Mouse (Mus musculus): ENCODE measurements at regions not wholly inside any gene's neighbourhood (a gene's known extent, or its start where the extent isn't known, plus 50 kb on each side); places are given as distances from the start of the nearest gene placed in this dataset.

DNA sequence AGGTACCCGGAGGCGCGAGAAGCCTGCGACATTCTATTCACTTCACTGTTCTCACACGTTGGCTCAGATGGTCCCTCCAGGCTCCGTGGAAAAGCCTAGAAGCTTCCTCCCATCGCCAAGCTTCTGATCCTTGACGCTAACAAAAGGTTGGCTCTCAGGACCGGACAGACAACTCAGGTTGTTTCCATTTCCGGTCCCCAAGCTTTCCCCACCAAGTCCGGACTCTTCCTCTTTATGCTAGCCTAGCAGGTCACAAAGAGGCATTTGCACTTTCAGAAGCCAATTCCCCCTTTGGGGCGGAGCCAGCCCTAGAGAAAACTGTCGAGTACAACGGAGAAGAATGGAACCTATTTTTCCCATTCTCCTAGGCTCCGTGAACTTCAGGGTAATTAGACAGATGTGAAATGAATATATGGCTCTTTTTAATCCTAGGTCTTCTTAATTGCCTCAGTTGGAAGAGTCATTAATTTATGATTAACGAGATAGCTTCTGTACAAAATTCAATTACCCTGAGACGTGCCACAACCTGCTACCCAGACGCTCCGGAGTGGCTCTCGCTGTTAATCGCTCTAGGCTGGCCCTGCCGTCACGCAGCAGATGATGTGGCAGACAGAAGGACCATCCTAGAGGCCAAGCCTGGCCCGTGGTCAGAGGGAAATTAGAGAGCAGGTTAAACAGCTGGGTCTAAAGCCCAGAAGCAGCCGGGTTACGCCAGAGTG, 207.6 kb downstream of the Xxylt1 start:
- no peak for DNase-seq (ENCODE audit: low spot score)

DNA sequence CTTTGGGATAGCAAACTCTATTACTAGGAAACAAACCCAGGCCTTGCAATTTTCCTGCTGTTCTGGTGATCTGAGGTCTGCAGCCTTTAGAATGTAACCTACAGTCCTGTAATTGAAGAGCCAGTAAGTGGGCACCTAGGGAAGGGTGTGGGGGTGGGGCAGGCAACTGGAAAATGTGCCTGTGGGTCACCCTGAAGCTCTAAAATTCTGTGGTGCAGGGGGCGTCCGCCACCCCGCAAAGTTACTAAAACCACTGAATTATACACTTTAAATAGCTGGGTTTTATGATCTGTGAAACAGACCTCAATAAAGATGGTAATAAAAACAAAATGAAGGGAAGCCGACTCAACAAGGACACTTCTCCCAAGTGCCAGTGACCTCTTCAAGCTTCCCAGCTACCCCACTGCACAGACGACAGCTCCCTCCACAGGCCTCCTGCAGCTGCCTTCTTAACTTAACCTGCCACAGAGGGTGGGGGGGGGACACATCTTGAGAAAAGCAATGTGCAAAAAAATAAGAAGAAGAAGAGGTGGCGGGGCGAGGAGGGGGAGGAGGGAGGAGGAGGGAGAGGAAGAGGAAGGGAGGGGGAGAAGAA, 205.9 kb downstream of the Xxylt1 start:
- DNase-seq (ENCODE audit: low spot score) = no peak

DNA sequence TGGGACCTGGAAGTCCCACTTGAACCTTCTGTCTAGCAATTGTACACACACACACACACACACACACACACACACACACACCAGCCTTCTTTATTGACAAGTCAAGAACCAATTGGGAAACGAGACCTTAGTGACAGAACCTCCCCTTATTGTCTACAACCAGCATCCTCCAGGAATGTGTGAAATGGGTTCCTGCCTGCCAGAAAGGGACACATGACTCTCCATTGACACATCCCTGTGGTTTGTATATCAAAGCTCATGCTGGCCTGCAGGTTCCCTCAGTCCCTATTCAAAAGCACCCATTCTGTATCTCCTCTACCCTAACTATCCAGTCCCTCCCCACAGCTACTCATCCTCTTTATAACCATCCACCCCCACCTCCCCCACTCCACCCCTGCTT, 202.4 kb downstream of the Xxylt1 start:
- no peak for DNase-seq (ENCODE audit: low spot score)

DNA sequence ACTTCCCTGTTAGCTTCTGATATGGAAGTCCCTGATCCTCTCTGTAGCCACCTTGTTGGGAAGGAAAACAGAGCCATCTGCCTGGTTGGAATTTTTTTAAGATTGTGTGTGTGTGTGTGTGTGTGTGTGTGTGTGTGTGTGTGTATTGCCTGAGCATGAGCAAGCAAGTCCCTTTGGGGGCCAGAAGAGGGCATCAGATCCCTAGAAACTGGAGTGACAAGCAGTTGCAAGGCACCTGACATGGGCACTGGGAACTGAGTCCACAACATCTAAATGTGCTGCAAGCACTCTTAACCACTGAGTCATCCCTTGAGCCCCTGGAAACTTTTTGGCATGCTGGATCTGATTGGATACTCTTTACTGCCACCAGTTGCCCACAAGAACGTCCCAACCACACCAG, 201.4 kb downstream of the Xxylt1 start:
- DNase-seq (ENCODE audit: low spot score) = no peak

DNA sequence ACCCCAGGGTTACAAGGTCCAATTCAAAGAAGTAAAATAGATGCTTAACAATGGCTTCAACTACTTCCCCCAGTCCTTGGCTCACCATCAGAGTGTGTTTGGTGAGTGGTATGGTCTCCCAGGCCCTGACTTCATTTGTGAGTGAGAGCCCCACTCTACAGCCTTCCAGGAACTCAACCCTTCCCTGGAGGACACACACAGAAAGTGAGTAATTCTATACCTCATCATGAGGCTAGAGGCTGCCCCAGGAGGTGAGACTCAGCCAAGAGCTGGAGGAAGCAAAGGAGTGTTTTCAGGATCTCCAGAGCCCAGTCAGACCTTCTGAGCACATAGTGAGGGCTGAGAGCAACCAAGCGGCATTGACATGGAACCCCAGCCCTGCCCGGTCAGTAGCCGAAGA, 200.6 kb downstream of the Xxylt1 start:
- no peak for DNase-seq (ENCODE audit: low spot score)

DNA sequence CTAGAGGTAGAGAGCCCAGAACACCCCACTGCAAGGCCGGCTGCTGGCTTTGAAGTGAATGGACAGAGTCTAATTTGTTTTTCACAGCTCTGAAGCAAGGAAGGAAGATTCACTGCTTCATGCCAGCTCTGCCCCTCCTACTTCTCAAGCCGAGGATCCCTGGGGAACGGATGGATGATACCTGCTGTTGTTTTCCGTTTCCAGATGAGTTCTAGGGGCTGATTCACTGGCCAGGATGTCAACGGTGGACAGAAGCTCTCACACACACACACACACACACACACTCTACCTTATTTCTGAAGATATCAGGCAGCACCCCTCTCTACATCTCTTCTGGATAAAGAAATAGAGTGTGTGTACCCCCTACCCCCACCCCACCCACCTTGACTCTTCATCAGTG, 200.0 kb downstream of the Xxylt1 start:
- DNase-seq (ENCODE audit: low spot score) = no peak

DNA sequence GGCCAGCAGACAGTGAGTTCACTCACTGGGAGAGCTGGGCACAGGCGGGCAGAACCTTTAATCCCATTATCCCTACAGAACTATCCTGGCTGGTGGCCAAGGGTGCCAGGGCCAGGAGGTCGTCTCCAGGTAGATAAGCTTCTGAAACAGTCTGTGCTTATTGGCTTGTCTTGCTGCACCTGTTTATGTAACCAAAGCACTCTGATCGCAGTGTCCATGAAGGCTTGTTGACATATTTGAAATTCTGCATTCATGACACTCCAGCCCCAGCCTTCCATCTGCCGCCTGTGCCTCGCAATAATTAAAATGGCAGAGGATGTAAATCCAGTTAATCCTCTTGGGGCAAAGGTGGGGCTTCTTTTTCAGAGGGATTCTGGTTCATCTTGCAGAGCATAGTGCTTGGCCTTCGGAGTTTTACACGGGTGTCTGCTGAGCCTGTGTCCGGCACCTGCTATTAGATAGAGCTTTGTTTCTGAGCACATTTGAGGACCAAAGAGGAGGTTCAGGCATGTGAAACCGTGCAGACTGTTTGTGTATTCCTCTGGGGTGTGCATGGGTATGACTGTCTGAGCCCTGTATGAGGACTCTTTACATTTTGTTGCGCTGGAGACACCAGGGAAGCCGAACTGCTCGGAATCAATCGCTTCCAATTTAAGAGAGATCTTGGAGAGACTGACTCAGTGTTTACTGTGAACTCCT, 197.6 kb downstream of the Xxylt1 start:
- no peak for DNase-seq (ENCODE audit: low spot score)

DNA sequence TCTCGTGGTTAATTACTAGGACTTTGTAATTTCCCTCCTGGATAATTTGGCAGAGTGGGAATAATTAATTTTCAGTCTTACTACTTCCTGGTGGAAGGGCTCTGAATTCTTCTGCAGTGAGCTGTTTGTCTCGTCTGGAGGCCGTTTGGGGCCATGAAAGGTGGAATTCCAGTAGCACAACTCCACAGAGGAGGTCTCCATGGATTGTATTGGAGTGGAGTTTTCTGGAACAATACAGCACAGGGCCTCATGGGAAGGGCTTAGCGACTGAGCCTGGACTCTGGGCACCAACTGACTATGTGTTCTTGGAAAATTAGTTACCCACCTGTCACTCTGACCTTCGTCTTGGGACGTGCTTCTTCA, 197.1 kb downstream of the Xxylt1 start:
- DNase-seq (ENCODE audit: low spot score) = no peak

DNA sequence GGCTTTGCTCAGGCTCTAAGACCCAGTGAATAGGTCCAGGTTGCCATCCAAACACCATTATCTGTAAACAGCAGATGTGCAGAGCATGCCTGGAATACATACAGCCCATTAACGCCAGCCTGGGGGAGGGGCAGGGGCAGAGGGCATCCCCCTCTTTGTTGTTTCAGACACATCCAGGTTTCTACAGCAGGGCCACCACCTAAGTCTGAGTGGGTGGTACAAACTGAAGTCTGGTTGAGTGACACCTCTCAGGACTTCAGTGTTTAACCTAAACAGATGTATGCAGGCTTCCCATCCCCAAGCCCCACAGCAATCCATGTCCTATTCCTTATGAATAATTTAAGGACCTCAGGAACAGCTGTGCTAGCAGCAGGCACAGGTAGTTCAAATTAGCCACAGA, 194.2 kb downstream of the Xxylt1 start:
- DNase-seq (ENCODE audit: low spot score) = no peak

DNA sequence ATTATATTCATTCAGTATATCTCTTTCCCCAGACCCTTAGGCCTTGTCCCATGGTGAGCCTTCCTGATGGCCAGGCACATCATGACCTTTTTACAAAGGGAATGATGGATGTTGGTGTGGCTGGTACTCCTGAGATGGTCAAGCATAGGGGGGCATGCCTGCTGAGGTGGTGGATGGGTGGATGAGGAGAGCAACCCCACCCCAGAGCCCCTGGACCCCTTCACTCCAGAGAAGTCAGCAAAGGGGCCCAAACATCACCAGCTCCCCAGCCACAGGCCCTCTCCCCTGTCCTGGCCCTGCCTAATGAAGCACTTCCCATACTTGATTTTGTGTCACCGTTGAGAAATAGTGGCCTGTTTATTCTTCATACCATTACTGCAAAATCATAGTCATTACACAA, 193.7 kb downstream of the Xxylt1 start:
- no peak for DNase-seq (ENCODE audit: low spot score)

DNA sequence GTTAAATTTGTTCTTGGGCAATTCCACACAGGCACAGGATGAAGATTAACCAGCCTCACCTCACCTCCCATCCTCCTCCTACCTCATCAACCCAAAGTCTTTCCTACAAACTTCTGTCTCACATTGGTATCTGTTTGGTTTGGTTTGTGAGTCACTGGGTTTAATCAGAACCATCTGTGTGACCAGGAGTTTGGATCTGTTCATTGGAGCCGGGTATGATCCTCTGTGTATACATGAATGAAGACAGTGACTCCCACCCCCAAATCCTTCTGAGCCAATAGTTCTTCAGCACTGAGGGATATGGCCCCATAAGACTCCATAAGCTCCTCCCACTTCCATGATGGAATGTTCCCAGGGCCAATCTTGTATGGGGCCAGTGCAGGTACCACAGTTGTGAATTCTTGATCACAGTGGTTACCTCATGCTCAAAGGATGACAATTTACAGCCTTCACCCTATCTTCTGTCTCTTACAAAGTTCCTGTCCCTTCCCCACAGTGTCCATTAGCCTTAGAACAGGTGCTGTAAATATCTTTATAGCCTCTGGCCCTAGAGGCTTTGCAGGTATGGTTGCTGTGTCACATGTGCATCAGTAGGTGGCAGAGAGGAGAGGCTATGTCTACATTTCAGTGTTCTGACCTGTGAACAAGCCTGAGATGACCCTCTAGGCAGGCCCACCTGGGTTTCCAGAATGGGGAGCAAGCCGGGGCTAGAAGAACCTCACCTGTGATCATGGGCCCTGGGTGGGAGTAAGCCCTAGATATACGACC, 192.5 kb downstream of the Xxylt1 start:
- no peak for DNase-seq (ENCODE audit: low spot score)

DNA sequence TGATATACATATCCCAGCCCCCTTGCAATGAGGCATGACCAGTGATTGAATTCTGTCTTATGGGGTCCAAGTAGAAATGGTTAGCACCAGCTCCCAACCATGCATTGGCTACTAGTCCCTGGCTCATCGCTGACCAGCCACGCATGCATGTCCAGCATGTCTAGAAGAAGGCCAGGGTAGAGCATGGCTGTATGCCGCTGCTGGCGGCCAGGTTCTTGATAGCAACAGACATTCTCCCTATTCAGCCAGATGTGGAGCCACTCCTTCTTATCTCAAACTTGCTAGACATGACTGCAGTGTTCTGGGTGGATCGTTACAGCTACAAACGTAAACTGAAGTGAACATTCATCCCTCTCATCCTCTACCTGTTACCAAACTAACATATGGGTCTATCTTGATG, 188.6 kb downstream of the Xxylt1 start:
- DNase-seq (ENCODE audit: low spot score) = no peak

DNA sequence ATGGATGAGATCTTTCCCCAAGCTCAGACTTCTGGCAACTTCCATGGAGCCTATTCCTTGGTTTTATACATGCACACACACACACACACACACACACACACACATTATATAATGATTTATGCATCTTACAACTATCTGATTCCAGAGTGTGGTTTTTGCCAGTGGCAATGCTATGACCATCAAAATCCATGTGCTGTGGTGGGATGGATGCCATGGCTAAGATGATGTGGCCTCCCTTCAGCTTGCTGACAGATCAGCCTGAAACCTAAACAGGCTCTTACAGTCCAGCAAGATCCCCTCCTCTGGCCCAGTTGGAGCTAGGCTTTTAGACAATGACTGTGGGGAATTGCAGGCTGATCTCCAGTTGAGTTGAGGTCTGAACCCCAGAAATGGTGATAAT, 187.1 kb downstream of the Xxylt1 start:
- DNase-seq (ENCODE audit: low spot score) = no peak

DNA sequence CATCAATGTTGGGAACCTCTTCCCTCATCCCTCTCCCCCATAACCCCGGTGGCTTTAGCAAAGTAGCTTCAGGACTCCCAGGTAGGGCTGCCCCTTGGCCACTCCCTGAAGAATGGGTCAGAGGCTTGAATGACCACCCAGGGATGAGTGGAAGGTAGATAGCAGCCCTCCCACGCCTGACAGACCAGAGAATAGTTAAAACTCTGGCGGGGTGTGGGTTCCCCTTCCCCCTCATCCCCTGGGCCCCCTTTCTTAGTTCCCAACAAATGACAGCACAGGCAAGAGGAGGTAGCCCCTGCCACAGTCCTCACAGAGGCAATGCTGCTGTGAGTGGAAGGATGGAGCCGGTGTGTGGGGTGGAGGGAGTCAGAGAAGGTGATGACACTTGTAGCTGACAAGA, 186.2 kb downstream of the Xxylt1 start:
- DNase-seq (ENCODE audit: low spot score) = no peak

DNA sequence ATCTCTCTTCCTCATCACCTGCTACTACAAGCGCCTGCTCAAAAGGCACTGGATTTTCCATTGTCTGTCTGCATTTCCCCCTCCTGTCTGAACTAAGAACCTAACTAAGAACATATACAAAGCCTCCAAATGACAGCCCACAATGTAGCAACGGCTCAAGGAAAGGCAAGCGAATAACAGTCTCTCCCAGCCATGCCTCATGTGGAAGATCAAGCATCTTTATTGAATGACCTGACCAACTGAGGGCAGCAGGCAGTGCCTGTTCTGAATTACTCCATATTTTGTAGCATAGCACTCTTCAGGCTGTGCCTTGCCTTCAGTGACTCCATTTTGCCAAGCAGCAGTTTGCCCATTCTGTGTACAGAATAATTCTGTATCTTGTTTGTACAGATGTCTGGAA, 183.9 kb downstream of the Xxylt1 start:
- no peak for DNase-seq (ENCODE audit: low spot score)

DNA sequence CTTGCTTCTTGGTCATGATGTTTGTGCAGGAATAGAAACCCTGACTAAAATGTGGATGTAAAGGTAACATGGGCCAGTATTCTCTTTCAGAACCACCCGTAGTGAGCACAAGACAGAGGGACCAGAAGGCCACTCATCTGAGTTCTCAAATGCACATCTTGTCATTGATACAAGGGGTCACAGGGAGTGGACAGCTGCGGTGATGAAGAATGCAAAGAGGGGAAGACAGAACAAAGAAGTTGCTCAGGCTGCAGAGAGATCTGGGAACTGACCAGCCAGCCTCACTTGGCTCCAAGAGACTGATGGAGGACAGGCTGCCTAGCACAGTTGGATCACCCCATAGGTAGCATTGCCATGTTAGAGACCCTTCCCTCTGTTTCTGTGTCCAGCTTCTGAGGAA, 181.1 kb downstream of the Xxylt1 start:
- DNase-seq (ENCODE audit: low spot score) = no peak

DNA sequence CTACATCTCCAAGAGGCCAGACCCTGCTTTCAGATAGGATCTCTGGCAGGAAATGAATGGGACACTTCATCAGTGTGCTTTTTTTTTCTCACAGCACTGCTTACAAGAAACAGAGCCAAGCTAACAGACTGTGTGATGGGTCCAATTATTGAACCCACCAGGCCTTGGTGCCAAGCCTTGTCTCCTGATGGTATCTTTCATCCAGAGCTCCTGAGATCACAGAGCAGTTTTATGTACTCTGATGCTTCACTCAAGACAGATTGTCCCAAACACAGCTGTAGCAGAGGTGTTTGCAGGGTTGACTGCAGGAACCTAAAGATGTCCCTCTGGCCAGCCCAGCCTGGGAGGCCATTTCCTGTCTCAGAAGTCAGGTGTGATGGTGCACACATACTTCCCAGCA, 179.9 kb downstream of the Xxylt1 start:
- no peak for DNase-seq (ENCODE audit: low spot score)

Data from spleen, adult 12 weeks (tissue).